Mouse (Mus musculus) induced T-regulatory cell, adult 2 months (primary cell): ENCODE measurements at regions not wholly inside any gene's neighbourhood (a gene's known extent, or its start where the extent isn't known, plus 50 kb on each side); places are given as distances from the start of the nearest gene placed in this dataset.

ENCODE experiments used
- DNase-seq: peaks from one replicate; pipeline ENCODE4 v3.0.0-alpha.2; 2012; ENCODE audit warnings: low read depth

DNA sequence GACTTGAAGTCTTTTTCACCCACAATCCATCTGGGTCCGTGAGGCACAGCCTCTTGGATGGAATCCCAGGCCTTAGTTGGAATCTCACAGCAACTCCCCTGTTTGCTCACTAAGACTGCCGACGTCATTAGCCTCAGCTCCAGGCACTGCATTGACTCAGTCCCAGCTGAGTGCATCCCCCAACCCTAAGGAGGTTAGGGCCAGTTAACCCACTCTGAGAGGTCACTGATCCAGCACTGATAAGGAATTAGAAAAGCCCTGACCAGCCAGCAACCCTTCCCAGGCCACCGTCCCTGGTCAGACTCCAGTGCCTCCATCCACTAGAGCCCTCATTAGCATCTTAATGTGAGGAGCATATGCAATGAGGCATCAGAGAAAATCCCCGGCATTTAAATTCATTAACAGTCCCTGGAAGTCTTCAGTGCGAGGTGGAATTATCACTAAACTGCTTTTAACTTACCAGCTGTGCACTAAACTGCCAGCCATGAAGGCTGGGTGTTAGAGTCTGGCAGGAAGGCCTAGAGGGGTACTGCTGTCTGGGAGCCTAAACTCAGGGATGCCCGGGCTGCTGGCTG is 184.2 kb downstream of the Cct6b start:
- DNase-seq = no peak

- no peak for DNase-seq
Measured at GRCm38 (mm10) chr11:82576019-82576418, 187.3 kb downstream of the Tmem132e start.

DNA sequence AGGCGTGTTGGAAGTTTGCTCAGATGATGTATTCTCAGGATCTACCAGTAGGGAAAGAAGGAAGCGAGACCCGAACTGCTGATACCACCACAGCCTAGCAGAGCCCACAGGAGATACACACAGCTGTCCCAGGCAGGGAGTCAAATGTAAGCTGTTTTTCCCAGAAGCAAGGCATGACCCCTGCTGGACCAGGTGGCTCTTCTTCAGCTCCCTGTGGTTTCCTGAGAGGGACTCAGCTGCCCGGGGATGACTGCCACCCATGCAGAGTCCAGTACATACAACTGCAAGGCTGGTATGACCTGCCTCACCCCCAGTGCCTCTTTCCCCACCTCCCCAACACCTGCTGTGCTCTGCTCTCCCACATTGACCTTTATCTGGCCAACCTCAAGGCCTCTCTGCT is 184.4 kb downstream of the Tmem132e start:
- no peak for DNase-seq

GRCm38 (mm10) chr11:82571525-82571924 is 182.8 kb downstream of the Tmem132e start:
- no peak for DNase-seq

GRCm38 (mm10) chr11:82569819-82570218 is 181.1 kb downstream of the Tmem132e start:
- DNase-seq = no peak

DNA sequence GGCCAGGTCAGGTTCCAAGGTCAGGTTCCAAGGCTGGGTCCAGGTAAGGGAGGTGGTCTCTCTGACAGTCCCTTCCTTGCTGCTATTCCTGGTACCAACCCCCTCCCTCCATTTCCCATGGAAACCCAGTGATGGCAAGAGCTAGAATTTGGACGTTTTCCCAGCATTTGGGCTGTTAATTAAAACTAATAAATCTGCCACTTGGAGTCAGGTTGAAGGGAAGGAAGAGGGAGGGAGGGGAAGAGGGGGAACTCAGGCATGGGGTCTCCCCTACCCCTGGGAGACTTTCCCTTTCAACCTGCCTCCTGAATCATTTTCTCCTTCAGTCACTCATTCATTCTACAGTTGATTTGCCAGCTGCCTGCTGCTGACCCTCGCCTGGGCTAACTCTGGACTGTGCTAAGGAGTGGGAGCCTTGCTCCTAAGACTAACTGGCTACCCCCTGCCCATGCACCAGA is 179.5 kb downstream of the Tmem132e start:
- no peak for DNase-seq

GRCm38 (mm10) chr11:82567014-82567685 is 178.4 kb downstream of the Tmem132e start:
- no peak for DNase-seq

DNA sequence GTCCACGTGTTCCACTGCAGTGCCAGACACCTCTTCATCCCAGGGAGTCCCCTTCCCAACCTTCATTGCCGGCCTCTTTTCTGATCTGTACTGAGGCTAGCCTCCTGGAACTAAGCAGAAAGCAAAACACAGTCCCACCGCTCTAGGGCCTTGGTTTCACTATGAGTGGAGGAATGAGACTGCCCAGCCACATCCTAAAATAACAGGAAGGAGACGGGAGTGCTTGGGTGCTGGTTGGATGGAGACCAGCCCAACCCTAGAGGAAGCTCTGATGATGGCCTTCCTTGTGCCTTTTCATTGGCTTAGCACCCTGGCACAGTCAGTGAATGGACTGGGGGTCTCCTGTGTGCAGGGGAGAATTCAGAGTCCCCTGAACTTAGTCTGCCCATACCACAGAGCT is 177.4 kb downstream of the Tmem132e start:
- peak; percentile 58 for DNase-seq

GRCm38 (mm10) chr11:82564181-82564580 is 175.5 kb downstream of the Tmem132e start:
- no peak for DNase-seq

DNA sequence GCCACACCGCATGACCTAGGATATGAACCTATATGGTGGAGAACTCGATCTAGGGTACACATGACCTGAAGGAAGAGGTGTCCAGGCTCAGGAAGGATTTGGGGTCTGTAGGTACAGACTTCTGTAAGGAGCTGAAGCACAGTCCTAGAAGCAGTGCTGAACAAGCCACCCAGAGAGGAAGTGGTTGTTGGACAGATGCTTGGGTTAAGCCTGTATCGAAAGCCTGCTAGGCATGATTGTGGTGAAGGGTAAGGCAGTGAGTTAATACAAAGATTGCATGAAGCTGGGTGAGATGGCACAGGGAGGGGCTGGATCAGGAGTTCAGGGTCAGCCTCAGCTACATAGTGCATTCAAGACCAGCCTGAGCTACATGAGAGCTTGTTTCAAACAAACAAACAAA is 153.3 kb downstream of the Tmem132e start:
- no peak for DNase-seq

DNA sequence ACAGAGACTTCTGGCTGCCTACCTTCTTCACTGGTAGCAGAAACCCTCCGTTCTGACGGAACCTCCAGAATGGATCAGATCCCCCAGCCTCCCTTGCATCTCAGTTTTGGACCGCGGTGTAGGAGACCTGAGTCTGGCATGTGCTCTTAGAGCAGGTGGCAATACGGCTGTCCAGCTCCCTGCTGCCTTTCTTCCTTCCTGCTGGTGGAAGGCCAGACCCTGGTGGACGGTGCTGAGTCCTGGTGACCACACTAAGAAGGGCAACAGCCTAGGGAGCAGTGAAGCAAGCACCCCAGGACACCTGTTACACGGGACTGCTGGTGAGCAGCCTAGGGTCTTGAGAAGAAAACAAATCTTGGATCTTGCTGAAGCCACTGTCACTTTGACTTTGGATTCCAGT is 152.7 kb downstream of the Tmem132e start:
- DNase-seq = no peak

DNA sequence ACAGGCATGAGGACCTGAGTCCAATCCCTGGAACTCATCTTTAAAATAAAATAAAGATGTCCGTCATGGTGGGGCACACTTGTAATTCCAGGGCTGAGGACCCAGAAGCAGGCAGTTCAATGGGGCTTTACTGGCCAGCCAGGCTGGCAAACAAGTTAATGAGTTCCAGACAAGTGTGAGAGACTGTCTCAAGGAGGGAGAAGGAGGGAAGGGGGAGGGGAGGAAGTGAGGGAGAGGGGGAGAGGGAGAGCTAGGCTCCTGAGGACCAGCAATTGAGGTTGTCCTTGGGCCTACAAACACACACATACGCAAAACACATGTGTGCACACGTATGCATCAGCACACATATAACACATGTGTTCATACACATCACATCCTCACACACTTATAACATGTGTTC is 149.2 kb downstream of the Tmem132e start:
- DNase-seq = no peak

DNA sequence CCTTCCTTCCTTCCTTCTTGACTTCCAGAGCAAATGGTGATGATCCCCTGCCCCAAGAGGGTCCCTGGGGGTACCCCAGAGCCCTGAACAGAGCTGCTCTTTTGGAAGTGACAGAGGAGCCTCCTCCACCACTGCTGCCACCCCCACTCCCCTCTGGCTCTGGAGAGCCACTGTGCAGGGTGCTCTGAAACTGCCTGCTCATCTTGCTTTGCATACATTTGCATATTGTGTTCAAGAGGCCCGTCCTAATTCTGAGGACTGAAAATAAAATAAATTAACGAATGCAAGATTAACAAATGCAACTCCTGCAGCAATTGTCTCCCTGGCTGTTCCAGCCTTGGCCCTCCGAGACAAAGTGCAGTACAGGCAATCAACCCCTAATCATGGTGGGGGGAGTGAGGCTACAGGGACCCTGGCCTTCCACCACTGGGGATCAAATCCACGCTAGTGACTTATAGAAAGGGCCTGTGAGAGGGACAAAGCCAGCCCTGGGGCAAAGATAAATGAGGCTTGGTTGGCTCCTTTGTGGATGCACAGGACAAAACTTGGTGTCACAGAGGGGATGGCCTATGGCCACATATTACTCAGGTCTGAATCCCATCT is 134.6 kb downstream of the Tmem132e start:
- no peak for DNase-seq

GRCm38 (mm10) chr11:82521383-82521782 is 132.7 kb downstream of the Tmem132e start:
- no peak for DNase-seq

- no peak for DNase-seq
Measured at GRCm38 (mm10) chr11:82518691-82519090, 130.0 kb downstream of the Tmem132e start.

- DNase-seq = peak; percentile 4
Measured at GRCm38 (mm10) chr11:82514526-82515144, 125.9 kb downstream of the Tmem132e start.

DNA sequence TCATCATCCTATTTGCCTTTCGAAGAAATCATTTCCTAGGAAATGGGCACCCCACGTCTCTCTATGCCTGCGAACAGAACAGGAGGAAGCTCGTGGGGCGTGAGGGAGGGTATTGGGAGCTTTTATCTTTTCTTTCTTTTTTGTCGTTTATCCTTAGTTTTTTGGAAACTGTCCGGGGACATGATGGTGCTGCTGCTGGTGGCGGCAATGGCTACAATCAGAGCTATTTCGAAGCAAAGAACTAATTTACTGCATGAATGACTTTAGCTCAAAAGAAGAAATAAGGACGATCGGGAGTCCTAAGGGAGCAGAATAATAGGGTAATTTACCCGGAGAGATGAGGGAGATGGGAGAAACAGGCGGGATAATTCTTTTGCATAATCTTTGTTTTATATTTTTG is 119.9 kb downstream of the Tmem132e start:
- no peak for DNase-seq
